Mouse (Mus musculus): ENCODE measurements around the gene Cops6. TPM values are rescaled to one million over a fixed set of nuclear protein-coding genes. Genes with fewer than 3 reads are reported as not detected.

The Cops6 gene
- polyA plus RNA-seq, 1 experiment: 61.2 TPM

GRCm38 (mm10) chr5:138137935-138138549 is 22.8 kb upstream of the Cops6 start:
- TF ChIP-seq CTCF (IDR thresholded peaks at IDR 0.05; ENCODE audit: extremely low read depth, insufficient read length, insufficient replicate concordance, low read depth, low read length) (no peak), POLR2A (IDR thresholded peaks at IDR 0.05; ENCODE audit: low read depth, low read length) (no peak)
- Histone ChIP-seq H3K27ac (ENCODE audit: insufficient read depth, low read depth, low read length) (no peak overlapping the region), H3K4me1 (ENCODE audit: control insufficient read depth, insufficient read depth, insufficient read length, low read length) (no peaks in the 10 kb centered on the region), H3K36me3 (ENCODE audit: control insufficient read depth, insufficient read depth, low read length) (peaks cover 17% of the 10 kb centered on the region), H3K4me3 (ENCODE audit: low read depth, low read length) (no peak overlapping the region), H3K27me3 (ENCODE audit: control insufficient read depth, insufficient read depth, low read length) (no peaks in the 10 kb centered on the region)
- WGBS: 54% methylated on average over 8 of the region's 8 CpGs

- no peaks in the 10 kb centered on the region for H3K4me1 ChIP-seq (ENCODE audit: control insufficient read depth, insufficient read depth, insufficient read length, low read length)
- H3K4me3 ChIP-seq (ENCODE audit: low read depth, low read length): no peak overlapping the region
- peaks cover 12% of the 10 kb centered on the region for H3K36me3 ChIP-seq (ENCODE audit: control insufficient read depth, insufficient read depth, low read length)
- no peak for TF ChIP-seq CTCF (IDR thresholded peaks at IDR 0.05; ENCODE audit: extremely low read depth, insufficient read length, insufficient replicate concordance, low read depth, low read length)
- no peak for TF ChIP-seq POLR2A (IDR thresholded peaks at IDR 0.05; ENCODE audit: low read depth, low read length)
- 68% methylated on average over 4 of the region's 4 CpGs for WGBS
- H3K27ac ChIP-seq (ENCODE audit: insufficient read depth, low read depth, low read length): no peak overlapping the region
- no peaks in the 10 kb centered on the region for H3K27me3 ChIP-seq (ENCODE audit: control insufficient read depth, insufficient read depth, low read length)
Observed at GRCm38 (mm10) chr5:138138585-138138984, 22.3 kb upstream of the Cops6 start.

GRCm38 (mm10) chr5:138154390-138154789 is 6.5 kb upstream of the Cops6 start:
- H3K36me3 ChIP-seq (ENCODE audit: control insufficient read depth, insufficient read depth, low read length): peaks cover 21% of the 10 kb centered on the region
- no peak for TF ChIP-seq POLR2A (IDR thresholded peaks at IDR 0.05; ENCODE audit: low read depth, low read length)
- no peak for TF ChIP-seq CTCF (IDR thresholded peaks at IDR 0.05; ENCODE audit: extremely low read depth, insufficient read length, insufficient replicate concordance, low read depth, low read length)
- WGBS: 39% methylated on average over 3 of the region's 3 CpGs
- no peak overlapping the region for H3K27ac ChIP-seq (ENCODE audit: insufficient read depth, low read depth, low read length)
- H3K27me3 ChIP-seq (ENCODE audit: control insufficient read depth, insufficient read depth, low read length): no peaks in the 10 kb centered on the region
- H3K4me3 ChIP-seq (ENCODE audit: low read depth, low read length): no peak overlapping the region
- H3K4me1 ChIP-seq (ENCODE audit: control insufficient read depth, insufficient read depth, insufficient read length, low read length): peaks cover 3% of the 10 kb centered on the region; the same call in 1 of the 2 replicates

GRCm38 (mm10) chr5:138155443-138155976 is 5.4 kb upstream of the Cops6 start, which contains the start of gene Zfp113:
Gene Zfp113 (minus strand): TSS chr5:138155744.
- Histone ChIP-seq H3K27ac (ENCODE audit: insufficient read depth, low read depth, low read length) (peak within 1 kb of the TSS; percentile 58), H3K4me1 (ENCODE audit: control insufficient read depth, insufficient read depth, insufficient read length, low read length) (no peaks in the 10 kb centered on the region), H3K4me3 (ENCODE audit: low read depth, low read length) (peak within 1 kb of the TSS; percentile 92), H3K36me3 (ENCODE audit: control insufficient read depth, insufficient read depth, low read length) (peaks cover 16% of the 10 kb centered on the region), H3K27me3 (ENCODE audit: control insufficient read depth, insufficient read depth, low read length) (no peaks in the 10 kb centered on the region)
- WGBS: under 1% methylated on average over 31 of the region's 31 CpGs
- TF ChIP-seq CTCF (IDR thresholded peaks at IDR 0.05; ENCODE audit: extremely low read depth, insufficient read length, insufficient replicate concordance, low read depth, low read length) (peak; percentile 84; the same call in 1 of the 2 replicates), POLR2A (IDR thresholded peaks at IDR 0.05; ENCODE audit: low read depth, low read length) (peak; percentile 69)

- no peaks in the 10 kb centered on the region for H3K27me3 ChIP-seq (ENCODE audit: control insufficient read depth, insufficient read depth, low read length)
- no peak overlapping the region for H3K4me3 ChIP-seq (ENCODE audit: low read depth, low read length)
- TF ChIP-seq CTCF (IDR thresholded peaks at IDR 0.05; ENCODE audit: extremely low read depth, insufficient read length, insufficient replicate concordance, low read depth, low read length) (no peak), POLR2A (IDR thresholded peaks at IDR 0.05; ENCODE audit: low read depth, low read length) (no peak)
- WGBS: 52% methylated on average over 7 of the region's 7 CpGs
- no peaks in the 10 kb centered on the region for H3K4me1 ChIP-seq (ENCODE audit: control insufficient read depth, insufficient read depth, insufficient read length, low read length)
- H3K27ac ChIP-seq (ENCODE audit: insufficient read depth, low read depth, low read length): no peak overlapping the region
- peaks cover 22% of the 10 kb centered on the region for H3K36me3 ChIP-seq (ENCODE audit: control insufficient read depth, insufficient read depth, low read length)
Observed at GRCm38 (mm10) chr5:138160224-138160762, 578 bp upstream of the Cops6 start.

GRCm38 (mm10) chr5:138163046-138163445 is 2.2 kb downstream of the Cops6 start:
- H3K36me3 ChIP-seq (ENCODE audit: control insufficient read depth, insufficient read depth, low read length): peaks cover 47% of the 10 kb centered on the region
- no peaks in the 10 kb centered on the region for H3K27me3 ChIP-seq (ENCODE audit: control insufficient read depth, insufficient read depth, low read length)
- WGBS: 69% methylated on average over 6 of the region's 6 CpGs
- TF ChIP-seq POLR2A (IDR thresholded peaks at IDR 0.05; ENCODE audit: low read depth, low read length) (no peak), CTCF (IDR thresholded peaks at IDR 0.05; ENCODE audit: extremely low read depth, insufficient read length, insufficient replicate concordance, low read depth, low read length) (no peak)
- no peaks in the 10 kb centered on the region for H3K4me1 ChIP-seq (ENCODE audit: control insufficient read depth, insufficient read depth, insufficient read length, low read length)
- no peak overlapping the region for H3K27ac ChIP-seq (ENCODE audit: insufficient read depth, low read depth, low read length)
- no peak overlapping the region for H3K4me3 ChIP-seq (ENCODE audit: low read depth, low read length)

- Histone ChIP-seq H3K36me3 (ENCODE audit: control insufficient read depth, insufficient read depth, low read length) (peaks cover 51% of the 10 kb centered on the region), H3K4me3 (ENCODE audit: low read depth, low read length) (no peak overlapping the region), H3K27me3 (ENCODE audit: control insufficient read depth, insufficient read depth, low read length) (no peaks in the 10 kb centered on the region), H3K27ac (ENCODE audit: insufficient read depth, low read depth, low read length) (no peak overlapping the region), H3K4me1 (ENCODE audit: control insufficient read depth, insufficient read depth, insufficient read length, low read length) (no peaks in the 10 kb centered on the region)
- TF ChIP-seq POLR2A (IDR thresholded peaks at IDR 0.05; ENCODE audit: low read depth, low read length) (no peak), CTCF (IDR thresholded peaks at IDR 0.05; ENCODE audit: extremely low read depth, insufficient read length, insufficient replicate concordance, low read depth, low read length) (no peak)
- WGBS: 68% methylated on average over 10 of the region's 10 CpGs
Observed at GRCm38 (mm10) chr5:138163610-138164009, 2.7 kb downstream of the Cops6 start.
